Mouse (Mus musculus) adrenal gland, postnatal 36 days (tissue): ENCODE measurements around the gene Phactr3. TPM values are rescaled to one million over a fixed set of nuclear protein-coding genes. Genes with fewer than 3 reads are reported as not detected.

ENCODE experiments used
- DNase-seq, 2 experiments: peaks; one replicate each; pipeline ENCODE4 v3.0.0; 2021; ENCODE audit warnings: mixed read lengths in 1 of 2
- total RNA-seq, 2 experiments: library from RNA; stranded (reverse); gene quantifications; 2 replicates each; pipeline ENCODE4 v1.2.3; 2021

The Phactr3 gene
- total RNA-seq, 2 experiments from 2014 or later, result 0.30 to 2.2 TPM

DNA sequence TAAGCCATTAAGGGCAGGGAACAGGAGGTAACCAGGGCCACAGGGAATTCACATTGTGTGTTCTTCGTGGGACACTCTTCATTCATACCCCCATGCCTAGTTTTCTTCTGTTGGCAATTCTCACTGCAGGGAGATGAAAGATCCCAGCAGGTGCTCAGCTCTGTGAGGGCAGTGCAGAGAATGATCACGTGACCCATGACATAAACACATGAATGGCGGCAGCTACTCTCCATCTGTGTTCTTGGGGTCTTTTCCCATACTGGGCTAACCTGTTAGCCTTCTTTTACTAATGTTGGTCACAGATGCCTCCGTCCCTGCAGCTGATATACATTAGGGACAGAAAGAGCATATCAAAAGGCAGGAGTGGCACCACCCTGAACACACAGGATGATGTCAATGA lies 16.9 kb downstream of the Phactr3 start:
- no peak for DNase-seq

DNA sequence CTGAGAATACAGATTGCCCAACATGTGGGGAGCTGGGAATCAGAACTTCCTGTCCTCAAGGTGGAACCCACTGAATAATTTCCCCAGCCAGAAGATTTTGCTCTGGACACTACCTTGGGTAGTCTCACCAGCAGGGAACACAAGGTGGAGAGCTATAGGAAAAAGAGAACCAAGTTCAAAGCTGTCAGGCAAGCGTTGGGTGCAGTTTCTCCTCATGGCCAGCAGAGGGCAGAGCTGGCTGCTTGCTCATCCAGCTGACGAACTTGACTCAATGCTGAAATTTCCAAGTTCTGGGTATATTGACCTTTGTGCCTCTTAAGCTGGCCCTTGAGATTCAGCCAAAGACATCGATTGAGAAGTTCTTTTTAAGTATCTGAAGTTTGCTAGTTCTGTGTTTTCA lies 18.7 kb downstream of the Phactr3 start:
- peak; percentile 20 to 60 for DNase-seq

GRCm38 (mm10) chr2:178141489-178141922 lies 22.7 kb downstream of the Phactr3 start:
- DNase-seq, result no peak

GRCm38 (mm10) chr2:178142291-178143023 lies 23.7 kb downstream of the Phactr3 start:
- no peak for DNase-seq

DNA sequence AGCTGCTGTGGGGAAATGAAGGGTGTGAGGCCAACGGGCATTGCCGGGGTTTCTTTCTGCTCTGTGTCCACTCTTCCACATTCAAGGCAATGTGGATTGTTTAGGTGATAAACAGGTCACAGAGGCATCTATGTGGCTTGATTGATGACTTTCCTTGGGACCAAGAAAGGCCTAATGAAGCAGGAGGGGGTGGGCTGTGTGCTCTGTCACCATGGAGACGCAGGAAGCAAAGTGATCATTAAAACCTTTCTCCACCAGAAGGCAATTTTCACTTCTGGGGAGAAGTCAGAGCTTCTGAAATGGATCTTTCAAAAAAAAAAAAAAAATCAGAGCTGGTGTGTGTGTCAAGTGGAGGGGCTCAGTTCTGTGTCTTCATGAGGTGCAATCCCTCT lies 24.2 kb downstream of the Phactr3 start:
- DNase-seq, result no peak

DNA sequence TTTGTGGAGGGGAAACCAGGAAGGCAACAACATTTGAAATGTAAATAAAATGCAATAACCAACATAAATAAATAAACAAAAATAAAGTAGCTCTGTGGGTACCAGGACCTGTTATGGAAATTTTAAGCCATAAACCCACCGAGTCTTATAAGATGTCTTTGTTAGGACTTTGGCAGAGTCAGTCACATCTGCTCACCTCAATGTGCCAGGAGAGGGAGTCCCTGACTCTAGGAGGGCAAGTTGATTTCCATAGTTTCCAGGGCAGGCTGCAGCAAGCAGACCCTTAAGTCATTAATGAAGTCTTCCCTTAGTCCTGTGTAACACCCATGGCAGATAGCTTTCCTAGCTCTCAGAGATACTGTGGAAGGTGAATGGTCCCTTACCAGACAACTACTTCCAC lies 25.1 kb downstream of the Phactr3 start:
- no peak for DNase-seq

DNA sequence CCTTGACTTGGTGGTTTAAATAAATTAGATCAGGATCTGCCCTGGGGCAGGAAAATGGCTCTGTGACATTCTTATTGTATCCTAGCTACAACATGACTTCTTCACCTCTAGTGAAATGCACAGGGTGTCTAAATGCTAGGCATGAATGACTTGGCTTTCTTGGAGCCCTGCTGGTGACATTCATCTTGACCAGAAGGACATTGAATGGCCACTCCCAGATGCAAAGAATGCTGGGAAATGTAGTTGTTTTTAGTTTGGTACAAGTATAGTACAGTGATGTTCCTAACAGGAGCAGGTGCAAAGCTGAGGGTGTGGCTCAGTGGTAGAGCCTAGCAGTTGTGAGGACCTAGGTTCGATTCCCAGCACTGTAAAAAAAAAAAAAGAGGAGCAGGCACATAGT lies 30.5 kb downstream of the Phactr3 start:
- no peak for DNase-seq

- no peak for DNase-seq
Observed at GRCm38 (mm10) chr2:178150697-178151096, 31.9 kb downstream of the Phactr3 start.

- peak in 1 of 2 experiments; percentile 18 for DNase-seq
Observed at GRCm38 (mm10) chr2:178153601-178154000, 34.8 kb downstream of the Phactr3 start.

GRCm38 (mm10) chr2:178154129-178154528 lies 35.4 kb downstream of the Phactr3 start:
- no peak for DNase-seq

DNA sequence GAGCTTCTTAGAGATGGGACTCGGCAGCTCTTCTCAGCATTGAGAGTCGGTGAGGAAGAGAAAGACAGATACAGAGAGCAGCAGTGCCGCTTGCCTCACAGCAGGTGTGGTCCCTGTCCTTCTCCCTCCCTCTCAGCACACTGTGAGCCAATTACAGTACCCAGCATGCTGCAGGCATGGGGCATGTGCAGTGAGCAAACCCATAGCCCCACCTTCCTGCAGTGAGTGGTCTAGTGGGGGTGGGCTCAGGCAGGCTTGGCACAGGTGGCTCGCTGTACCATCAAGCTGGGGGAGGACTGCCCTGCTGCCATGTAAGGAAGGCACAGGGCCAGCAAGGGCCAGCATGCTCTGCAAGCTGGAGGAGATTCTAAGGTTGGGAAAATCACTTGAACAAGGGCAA lies 35.8 kb downstream of the Phactr3 start:
- DNase-seq, result no peak

DNA sequence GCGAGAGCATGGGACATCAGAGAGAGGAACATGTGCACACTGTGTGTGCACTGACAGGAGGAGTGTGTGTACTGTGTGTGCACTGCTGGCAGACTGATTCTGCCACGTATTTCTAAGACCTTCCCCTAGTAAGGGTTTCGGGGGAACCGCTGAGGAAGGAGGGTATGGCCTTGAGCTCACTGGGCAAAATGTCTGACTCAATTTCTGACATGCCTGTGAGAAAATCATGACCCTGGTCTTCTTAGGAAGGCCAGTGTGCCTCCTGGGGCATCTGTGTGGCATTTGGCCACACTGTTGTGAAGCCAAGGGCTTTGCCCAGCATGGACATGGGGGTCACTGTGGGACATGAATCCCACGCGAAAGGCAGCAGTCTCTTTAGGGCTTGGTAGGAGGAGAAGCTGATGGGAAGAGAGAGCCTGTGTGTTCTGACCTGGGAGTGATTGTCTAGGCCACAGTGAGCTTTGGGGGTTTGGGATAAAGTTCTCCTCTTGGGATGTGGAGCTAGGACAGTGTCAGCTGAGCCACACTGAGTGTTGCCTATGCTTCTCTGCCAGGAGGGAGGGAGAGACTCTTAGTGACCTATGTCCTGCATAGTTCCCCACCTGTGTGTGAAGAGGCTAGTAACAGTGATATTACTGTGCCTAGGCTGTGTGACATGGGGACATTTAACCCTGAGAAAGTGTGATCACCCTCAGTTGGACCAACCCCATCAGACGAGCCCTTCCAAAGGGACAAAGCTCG lies 36.6 kb downstream of the Phactr3 start:
- DNase-seq, result peak; percentile 35 to 46

GRCm38 (mm10) chr2:178155917-178156282 lies 37.1 kb downstream of the Phactr3 start:
- no peak for DNase-seq

DNA sequence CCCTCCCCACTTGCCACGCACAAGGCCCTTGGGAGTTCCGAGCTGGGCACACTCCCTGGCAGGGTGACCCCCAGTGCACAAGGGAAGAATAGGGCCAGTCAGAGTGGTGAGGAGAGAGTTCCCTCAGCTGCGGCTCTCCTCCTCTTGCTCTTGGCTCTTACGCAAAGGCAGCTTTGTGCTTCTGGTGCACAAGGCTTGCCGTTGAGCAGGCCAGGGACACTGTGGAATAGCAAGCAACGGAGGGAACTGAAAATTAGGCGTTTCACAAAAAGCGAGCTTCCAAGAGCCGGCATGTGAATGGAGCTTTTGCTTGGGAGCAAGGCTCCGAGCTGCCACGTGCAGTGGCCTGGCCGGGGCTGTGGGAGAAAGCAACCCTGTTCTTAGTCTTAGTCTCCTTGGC lies 40.2 kb downstream of the Phactr3 start:
- no peak for DNase-seq

DNA sequence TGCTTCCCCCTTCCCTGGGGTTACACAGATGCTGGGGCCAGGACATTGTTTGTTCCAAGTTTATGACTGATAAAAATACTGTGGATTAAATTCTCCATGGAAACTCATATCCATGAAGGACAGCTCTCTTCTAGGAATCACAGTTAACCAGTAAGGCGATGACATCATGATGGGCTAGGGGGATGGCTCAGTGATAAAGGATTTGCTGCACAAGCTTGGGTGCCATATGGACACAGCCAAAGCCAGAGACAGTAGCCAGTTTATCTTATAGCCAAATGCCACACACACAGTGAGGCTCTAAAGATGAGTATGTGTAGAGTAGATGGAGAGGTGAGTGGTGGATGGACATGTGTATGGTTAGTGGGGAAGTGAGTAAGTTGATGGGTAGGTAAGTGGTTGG lies 45.2 kb downstream of the Phactr3 start:
- no peak for DNase-seq

GRCm38 (mm10) chr2:178165943-178166342 lies 47.2 kb downstream of the Phactr3 start:
- DNase-seq, result no peak

DNA sequence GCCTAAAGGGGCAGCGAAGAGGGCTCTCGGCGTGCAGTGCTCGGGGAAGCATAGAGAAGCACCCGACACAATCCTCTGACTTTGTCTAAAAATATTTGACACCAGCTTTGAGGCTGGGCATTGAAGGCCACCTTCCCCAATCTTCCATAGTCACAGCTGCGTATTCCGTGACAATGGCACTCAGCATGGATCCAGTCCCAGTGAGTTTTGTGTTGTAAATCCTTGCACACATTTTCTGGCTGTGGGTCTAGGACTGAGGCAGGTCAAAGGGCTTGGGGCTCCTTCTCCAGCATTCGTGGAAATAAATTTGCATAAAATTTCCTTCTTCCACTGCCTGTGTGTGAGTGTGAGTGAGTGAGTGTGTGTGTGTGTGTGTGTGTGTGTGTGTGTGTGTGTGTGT lies 51.2 kb downstream of the Phactr3 start:
- DNase-seq, result no peak

DNA sequence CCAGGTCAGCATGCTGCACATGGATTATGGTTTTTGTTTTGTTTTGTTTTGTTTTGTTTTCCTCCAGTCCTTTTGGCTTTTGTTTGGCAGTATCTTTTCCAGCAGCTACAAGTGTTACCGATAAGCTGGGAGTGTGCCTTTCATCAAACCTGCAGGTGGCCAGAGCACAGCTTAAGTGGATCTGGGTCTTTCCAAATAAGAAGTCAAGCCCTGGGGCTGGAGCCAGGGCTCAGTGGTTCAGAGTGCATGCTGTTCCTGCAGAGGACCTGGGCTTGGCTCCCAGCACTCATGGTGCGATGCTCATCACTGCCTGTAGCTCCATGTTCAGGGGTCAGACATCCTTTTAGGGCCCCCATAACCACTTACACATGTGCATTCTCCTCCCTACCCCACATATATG lies 55.2 kb downstream of the Phactr3 start:
- no peak for DNase-seq

- no peak for DNase-seq
Observed at GRCm38 (mm10) chr2:178175286-178175931, 56.6 kb downstream of the Phactr3 start.

DNA sequence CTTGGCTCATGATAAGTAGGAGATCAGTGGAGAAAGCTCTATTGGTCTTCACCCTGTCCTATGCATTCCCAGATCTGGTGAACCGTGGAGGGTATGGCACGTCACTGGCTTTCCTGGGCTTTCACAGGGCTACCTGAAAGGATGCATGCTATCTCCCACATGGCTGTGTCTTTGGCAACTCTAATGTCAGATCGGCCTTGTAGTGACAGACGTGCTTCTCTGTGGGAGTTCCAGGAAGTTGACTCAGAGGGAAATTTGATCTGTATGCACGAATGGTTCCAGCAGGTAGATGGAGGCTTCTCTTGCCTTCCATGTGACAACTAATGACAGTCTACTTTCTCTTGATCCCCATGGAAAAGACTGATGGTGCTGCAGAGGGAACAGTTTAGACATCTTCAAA lies 65.5 kb downstream of the Phactr3 start:
- DNase-seq, result no peak

- no peak for DNase-seq
Observed at GRCm38 (mm10) chr2:178184862-178185261, 66.1 kb downstream of the Phactr3 start.

GRCm38 (mm10) chr2:178188988-178189387 lies 70.2 kb downstream of the Phactr3 start:
- DNase-seq, result no peak

- no peak for DNase-seq
Observed at GRCm38 (mm10) chr2:178192881-178193280, 74.1 kb downstream of the Phactr3 start.
